Mouse (Mus musculus) CH12.LX (cell line): Measurements from ENCODE around the gene Dennd1a. TPM values are rescaled to one million over a fixed set of nuclear protein-coding genes. Genes with fewer than 3 reads are reported as not detected.

ENCODE experiments used
- DNase-seq: peaks from one replicate; pipeline ENCODE4 v3.0.0-alpha.2; 2013; ENCODE audit errors: extremely low read depth
- H3K27ac ChIP-seq: 2 replicates; pipeline ENCODE4 v1.5.1; 2012; ENCODE audit warnings: low read depth, mild to moderate bottlenecking, control low read depth, moderate library complexity; ENCODE audit not compliant: insufficient read depth
- H3K27me3 ChIP-seq: replicated peaks from 2 replicates; pipeline ENCODE3; 2012; ENCODE audit warnings: inconsistent platforms
- H3K36me3 ChIP-seq, 2 experiments: replicated peaks in 1 of 2; 2 replicates each; pipeline versions ENCODE3 to v1.6.1; 2012; ENCODE audit warnings: inconsistent platforms in 1 of 2, low read length in 1 of 2, mild to moderate bottlenecking in 1 of 2, mixed read lengths in 1 of 2, moderate library complexity in 1 of 2; ENCODE audit not compliant: control insufficient read depth in 1 of 2, insufficient read depth in 1 of 2
- H3K4me1 ChIP-seq, 2 experiments: 2 replicates each; pipeline ENCODE4 v1.6.1; 2012; ENCODE audit warnings: inconsistent platforms in 1 of 2, moderate library complexity in 1 of 2; ENCODE audit not compliant: insufficient read depth in 2 of 2, control insufficient read depth in 1 of 2
- H3K4me2 ChIP-seq: 2 replicates; pipeline ENCODE4 v1.6.1; 2012; ENCODE audit warnings: low read depth, mild to moderate bottlenecking, control low read depth; ENCODE audit not compliant: poor library complexity, insufficient read depth, severe bottlenecking
- H3K4me3 ChIP-seq, 3 experiments: fragments of 150-350 bp in 1 of 3; sonication (generic) in 1 of 3; replicated peaks in 1 of 3; 2 replicates each; pipeline versions ENCODE3 to v1.5.1; 2011 to 2012; ENCODE audit warnings: low read depth in 2 of 3, low read length in 2 of 3, mild to moderate bottlenecking in 2 of 3, moderate library complexity in 2 of 3, control low read depth in 1 of 3, improper control_type of control experiment in 1 of 3, inconsistent platforms in 1 of 3, mixed read lengths in 1 of 3; ENCODE audit not compliant: poor library complexity in 1 of 3
- H3K79me2 ChIP-seq: replicated peaks from 2 replicates; pipeline ENCODE4 v1.6.1; 2012; ENCODE audit warnings: mild to moderate bottlenecking, moderate library complexity; ENCODE audit not compliant: control insufficient read depth, poor library complexity, insufficient read depth, severe bottlenecking; ENCODE audit errors: extremely low read depth
- H3K9ac ChIP-seq: 2 replicates; pipeline ENCODE4 v1.6.1; 2012; ENCODE audit warnings: low read depth, mild to moderate bottlenecking, control low read depth, moderate library complexity; ENCODE audit not compliant: insufficient read depth
- H3K9me3 ChIP-seq: replicated peaks from 2 replicates; pipeline ENCODE3; 2012; ENCODE audit warnings: low read length, inconsistent platforms, mixed read lengths
- BHLHE40 ChIP-seq: IDR thresholded peaks from 2 replicates; pipeline ENCODE4 v1.6.1; 2011; ENCODE audit warnings: mild to moderate bottlenecking, low read depth, low read length, improper control_type of control experiment
- CHD1 ChIP-seq: IDR thresholded peaks from 2 replicates; pipeline ENCODE4 v1.6.1; 2012; ENCODE audit warnings: low read depth, low read length, improper control_type of control experiment, inconsistent platforms
- ELF1 ChIP-seq: IDR thresholded peaks from 2 replicates; pipeline ENCODE4 v1.6.1; 2014; ENCODE audit warnings: low read depth, mild to moderate bottlenecking, inconsistent platforms, low read length, improper control_type of control experiment
- ETS1 ChIP-seq: conservative IDR thresholded peaks from 2 replicates; pipeline ENCODE4 v1.6.1; 2012; ENCODE audit warnings: low read depth, mild to moderate bottlenecking, inconsistent platforms, low read length, improper control_type of control experiment, moderate library complexity
- HCFC1 ChIP-seq: IDR thresholded peaks from 2 replicates; pipeline ENCODE4 v1.6.1; 2012; ENCODE audit warnings: low read depth, mild to moderate bottlenecking, inconsistent platforms, low read length, improper control_type of control experiment
- KAT2A ChIP-seq: IDR thresholded peaks from 2 replicates; pipeline ENCODE4 v1.6.1; 2012; ENCODE audit warnings: low read length, improper control_type of control experiment, inconsistent platforms; ENCODE audit not compliant: insufficient replicate concordance
- MAFK ChIP-seq: IDR thresholded peaks from 2 replicates; pipeline ENCODE4 v1.6.1; 2011; ENCODE audit warnings: low read length, improper control_type of control experiment; ENCODE audit not compliant: insufficient replicate concordance
- MAX ChIP-seq: IDR thresholded peaks from 2 replicates; pipeline ENCODE4 v1.6.1; 2011; ENCODE audit warnings: low read length, improper control_type of control experiment
- MEF2A ChIP-seq: IDR thresholded peaks from 2 replicates; pipeline ENCODE4 v1.6.1; 2014; ENCODE audit warnings: low read depth, mild to moderate bottlenecking, inconsistent platforms, low read length, improper control_type of control experiment, borderline replicate concordance
- MXI1 ChIP-seq: IDR thresholded peaks from 2 replicates; pipeline ENCODE4 v1.6.1; 2011; ENCODE audit warnings: mild to moderate bottlenecking, low read depth, low read length, improper control_type of control experiment
- NELFE ChIP-seq: IDR thresholded peaks from 2 replicates; pipeline ENCODE4 v1.6.1; 2011; ENCODE audit warnings: low read depth, low read length, improper control_type of control experiment
- POLR2A ChIP-seq: IDR thresholded peaks from 2 replicates; pipeline ENCODE4 v1.6.1; 2011; ENCODE audit warnings: low read depth, mild to moderate bottlenecking, improper control_type of control experiment, low read length
- RAD21 ChIP-seq: IDR thresholded peaks from 2 replicates; pipeline ENCODE4 v1.6.1; 2011; ENCODE audit warnings: low read depth, mild to moderate bottlenecking, low read length, improper control_type of control experiment, moderate library complexity
- SIN3A ChIP-seq: IDR thresholded peaks from 2 replicates; pipeline ENCODE4 v1.6.1; 2012; ENCODE audit warnings: low read length, improper control_type of control experiment, inconsistent platforms
- SMC3 ChIP-seq: IDR thresholded peaks from 2 replicates; pipeline ENCODE4 v1.6.1; 2011; ENCODE audit warnings: low read depth, low read length, improper control_type of control experiment
- UBTF ChIP-seq: IDR thresholded peaks from 2 replicates; pipeline ENCODE4 v1.6.1; 2012; ENCODE audit warnings: low read depth, mild to moderate bottlenecking, inconsistent platforms, low read length, improper control_type of control experiment, moderate library complexity
- USF1 ChIP-seq: IDR thresholded peaks from 2 replicates; pipeline ENCODE4 v1.6.1; 2014; ENCODE audit warnings: low read depth, mild to moderate bottlenecking, inconsistent platforms, low read length, improper control_type of control experiment
- ZC3H11A ChIP-seq: IDR thresholded peaks from 2 replicates; pipeline ENCODE4 v1.6.1; 2012; ENCODE audit warnings: low read depth, mild to moderate bottlenecking, inconsistent platforms, low read length, improper control_type of control experiment
- dilution Hi-C: fragments of 300-500 bp; cut with MboI; formaldehyde crosslinking; loops from 2 replicates; pipeline ENCODE4 v1.14.3; 2020; ENCODE audit warnings: low sequenced_read_pairs; ENCODE audit not compliant: extremely low pct_unique_long_range_greater_than_20kb, extremely low pct_ligation_motif_present
- in situ Hi-C: fragments of 300-500 bp; cut with MboI; formaldehyde crosslinking; loops from 3 replicates; pipeline ENCODE4 v1.14.3; 2019; ENCODE audit warnings: low sequenced_read_pairs, low pct_ligation_motif_present, low pct_unique_long_range_greater_than_20kb, mixed read lengths
- polyA plus RNA-seq: library from polyadenylated mRNA; unstranded; fragments of >175 nt; gene quantifications from 2 replicates; pipeline ENCODE4 v1.2.1, GENCODE M21; 2012; ENCODE audit warnings: low read depth; ENCODE audit not compliant: insufficient read length
- total RNA-seq, 2 experiments: library from RNA; depleted of rRNA; stranded (reverse); fragments of 300-350 nt in 1 of 2; fragments of >200 nt in 1 of 2; gene quantifications; 2 replicates each; pipeline ENCODE4 v1.2.3; 2012 to 2014

Gene Dennd1a
- total and polyA plus RNA-seq, 3 experiments = 2.7 to 7.3 (median 4.3) TPM

DNA sequence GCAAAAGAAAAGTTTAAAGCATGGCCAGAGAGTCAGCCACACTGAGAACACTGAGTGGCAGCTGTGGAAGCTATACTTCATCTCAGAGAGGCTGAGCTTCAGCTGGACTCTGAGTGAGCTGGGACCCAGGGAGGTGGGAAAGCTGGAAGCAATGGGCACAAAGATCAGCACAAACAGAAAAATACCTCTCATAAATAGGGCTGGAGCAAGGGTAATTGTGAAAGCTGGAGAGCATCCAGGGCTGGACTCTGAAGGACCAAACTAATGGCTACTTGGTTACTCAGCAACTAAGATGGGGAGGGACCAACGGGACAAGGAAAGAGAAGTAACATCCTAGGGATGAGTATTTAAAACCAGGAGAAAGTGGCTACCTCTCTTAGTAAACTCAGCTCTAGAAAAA is 225.0 kb downstream of the Dennd1a start:
- no peak for DNase-seq
- no peak overlapping the region for H3K4me2 ChIP-seq
- H3K27ac ChIP-seq = no peak overlapping the region
- dilution Hi-C loops (no loop called here), in situ Hi-C loops (no loop called here)
- H3K4me1 ChIP-seq = no peaks in the 10 kb centered on the region
- no peak overlapping the region for H3K4me3 ChIP-seq
- no peaks in the 10 kb centered on the region for H3K79me2 ChIP-seq
- no peaks in the 10 kb centered on the region for H3K36me3 ChIP-seq
- no peak overlapping the region for H3K9ac ChIP-seq
- H3K27me3 ChIP-seq = no peaks in the 10 kb centered on the region
- TF ChIP-seq HCFC1 (no peak), ELF1 (no peak), BHLHE40 (no peak), USF1 (no peak), ETS1 (no peak), POLR2A (no peak), KAT2A (no peak), UBTF (no peak), MEF2A (no peak), MXI1 (no peak), CHD1 (no peak), ZC3H11A (no peak), SMC3 (no peak), MAFK (no peak), MAX (no peak), SIN3A (no peak), NELFE (no peak)
- no peaks in the 10 kb centered on the region for H3K9me3 ChIP-seq

- Histone ChIP-seq H3K79me2 (no peaks in the 10 kb centered on the region), H3K9ac (no peak overlapping the region)
- in situ Hi-C loops = no loop called here
- no peak for DNase-seq
- TF ChIP-seq RAD21 = no peak
- TF ChIP-seq, all 38 proteins: peak for 0
- Histone ChIP-seq H3K9me3 (no peaks in the 10 kb centered on the region), H3K4me1 (no peaks in the 10 kb centered on the region), H3K27ac (no peak overlapping the region), H3K4me3 (no peak overlapping the region), H3K4me2 (no peak overlapping the region), H3K36me3 (no peaks in the 10 kb centered on the region), H3K27me3 (no peaks in the 10 kb centered on the region)
- dilution Hi-C loops = no loop called here
Observed at GRCm38 (mm10) chr2:38061474-38061873, 225.7 kb downstream of the Dennd1a start.
